ENCODE assay signal across 11 mouse cellular contexts in genomic region chr4:147814592-147815167, GRCm38 (mm10). TPM values are rescaled to one million over a fixed set of nuclear protein-coding genes. Genes with fewer than 3 reads are reported as not detected.
DNase-seq lines count a peak whose midpoint lies in the region; ATAC-seq and TF ChIP-seq lines count a peak whose summit lies in the region.
"Had no signal": no experiment of that assay in that cellular context is flagged by ENCODE, and none has a peak within 500 bp of the region (broad histone marks: within the 10 kb centered on the region; RNA-seq: fewer than 3 reads in every experiment).

No protein-coding gene starts in this region.

- DNase-seq in lung, postnatal 0 days (ENCODE audit: low spot score) = peak; percentile 50
- DNase-seq in lung, adult 18-20 months = no peak
- DNase-seq in MEL-GATA-1-ER (ENCODE audit: extremely low read depth, low read depth) = peak; percentile 43
- peak; percentile 42 for DNase-seq in retina, postnatal 1 day
- DNase-seq in cerebellum, adult 18-20 months = no peak
- no peak for DNase-seq in left cerebral cortex, adult 9 months (ENCODE audit: low spot score in 2 of 2)
- DNase-seq: kidney, postnatal 10 days; right cerebral cortex, postnatal 4 days had no signal

- 71% methylated on average over 2 of the region's 2 CpGs for WGBS in lung, postnatal 0 days

- no peak overlapping the region for H3K27ac ChIP-seq in lung, postnatal 0 days (ENCODE audit: low read length)
- H3K27ac ChIP-seq: embryonic facial prominence, embryonic 13.5 days; limb, embryonic 13.5 days had no signal

- H3K36me3 ChIP-seq in lung, postnatal 0 days (ENCODE audit: insufficient read depth, low read length) = no peaks in the 10 kb centered on the region
- H3K36me3 ChIP-seq: embryonic facial prominence, embryonic 13.5 days; limb, embryonic 13.5 days had no signal

- H3K4me1 ChIP-seq in lung, postnatal 0 days (ENCODE audit: insufficient read depth, low read depth, low read length) = no peaks in the 10 kb centered on the region
- H3K4me1 ChIP-seq: embryonic facial prominence, embryonic 13.5 days; limb, embryonic 13.5 days had no signal

- no peak for TF ChIP-seq EP300 in lung, postnatal 0 days (IDR thresholded peaks at IDR 0.05)

- no peaks in the 10 kb centered on the region for H3K9me3 ChIP-seq in lung, postnatal 0 days (ENCODE audit: low read length)

- no peak overlapping the region for H3K4me3 ChIP-seq in lung, postnatal 0 days (ENCODE audit: low read depth, low read length)
- H3K4me3 ChIP-seq: embryonic facial prominence, embryonic 13.5 days; limb, embryonic 13.5 days had no signal

- no peak for ATAC-seq in lung, postnatal 0 days
- ATAC-seq in granulocyte monocyte progenitor cell, adult 5-6 weeks (replicated peaks; ENCODE audit: poor library complexity, severe bottlenecking) = peak; percentile 83

- H3K4me2 ChIP-seq in lung, postnatal 0 days (replicated peaks; ENCODE audit: low read depth, low read length) = no peak overlapping the region
- H3K4me2 ChIP-seq: embryonic facial prominence, embryonic 13.5 days; limb, embryonic 13.5 days had no signal

- peak; percentile 58 for TF ChIP-seq CTCF in lung, postnatal 0 days (IDR thresholded peaks at IDR 0.05)

- no peak overlapping the region for H3K9ac ChIP-seq in lung, postnatal 0 days (replicated peaks; ENCODE audit: low read depth)
- H3K9ac ChIP-seq: embryonic facial prominence, embryonic 13.5 days; limb, embryonic 13.5 days had no signal

- H3K27me3 ChIP-seq in lung, postnatal 0 days (replicated peaks; ENCODE audit: insufficient read depth, low read length) = no peaks in the 10 kb centered on the region
- H3K27me3 ChIP-seq: embryonic facial prominence, embryonic 13.5 days; limb, embryonic 13.5 days had no signal

RNA-seq across cellular contexts. Expression of gene Zfp984, which starts 5.1 kb away (rescaled TPM):
- 6.8 and 8.0 TPM in 2 replicates for polyA plus RNA-seq in lung, postnatal 0 days (2015; fragmentation: Nextera tagmentation; extraction: Ambion mirVana)
- total RNA-seq in granulocyte monocyte progenitor cell, adult 5-6 weeks (2014; fragmentation: Nextera tagmentation) = 30.4 and 34.9 TPM in 2 replicates
- total RNA-seq in granulocyte monocyte progenitor cell, adult 5-6 weeks (2017) = 31.6 and 37.0 TPM in 2 replicates

RNA-seq across cellular contexts. Expression of gene Zfp933, which starts 33.5 kb away (rescaled TPM):
- 3.6 and 4.8 TPM in 2 replicates for polyA plus RNA-seq in lung, postnatal 0 days (2015; fragmentation: Nextera tagmentation; extraction: Ambion mirVana)
- total RNA-seq in granulocyte monocyte progenitor cell, adult 5-6 weeks (2014; fragmentation: Nextera tagmentation) = 15.2 and 18.2 TPM in 2 replicates
- total RNA-seq in granulocyte monocyte progenitor cell, adult 5-6 weeks (2017) = 8.5 and 10.4 TPM in 2 replicates

RNA-seq across cellular contexts. Expression of gene Miip, which starts 53.9 kb away (rescaled TPM):
- 28.5 and 28.6 TPM in 2 replicates for polyA plus RNA-seq in lung, postnatal 0 days (2015; fragmentation: Nextera tagmentation; extraction: Ambion mirVana)
- 45.9 and 58.8 TPM in 2 replicates for total RNA-seq in granulocyte monocyte progenitor cell, adult 5-6 weeks (2014; fragmentation: Nextera tagmentation)
- 33.8 and 36.0 TPM in 2 replicates for total RNA-seq in granulocyte monocyte progenitor cell, adult 5-6 weeks (2017)

RNA-seq across cellular contexts. Expression of gene Fv1, which starts 54.1 kb away (rescaled TPM):
- polyA plus RNA-seq in lung, postnatal 0 days (2015; fragmentation: Nextera tagmentation; extraction: Ambion mirVana) = 1.9 and 2.4 TPM in 2 replicates
- total RNA-seq in granulocyte monocyte progenitor cell, adult 5-6 weeks (2014; fragmentation: Nextera tagmentation) = 7.1 TPM in 1 of 2 replicates, not detected in the other
- 13.5 and 16.2 TPM in 2 replicates for total RNA-seq in granulocyte monocyte progenitor cell, adult 5-6 weeks (2017)

Comparison
In these comparisons a context has a peak if more than half of its experiments do, and no peak if none do; other contexts are left out.
1. DNase-seq: peak in lung, postnatal 0 days (single experiment), MEL-GATA-1-ER (single experiment) and retina, postnatal 1 day (single experiment); none in lung, adult 18-20 months (0 of 2), cerebellum, adult 18-20 months (0 of 2) and left cerebral cortex, adult 9 months (0 of 2).